Mouse (Mus musculus): Measurements from ENCODE around the gene Fhl4. TPM values are rescaled to one million over a fixed set of nuclear protein-coding genes. Genes with fewer than 3 reads are reported as not detected.

Fhl4 gene
- total RNA-seq, 2 experiments from 2014 or later: 0.79 to 1.1 TPM

Other genes with a start within 250 kb of the Fhl4 start
- 10 to 100 TPM; 19.9 to 21.2 TPM for gene Ric8b, start 184.9 kb downstream of the Fhl4 start, total RNA-seq (2021)
- 10 to 100 TPM; 33.1 to 33.4 TPM for gene Tmem263, start 132 bp upstream of the Fhl4 start, total RNA-seq (2021)
- gene Mterf2, start 25.5 kb upstream of the Fhl4 start, total RNA-seq (2021): 1 to 10 TPM; 7.2 to 9.0 TPM
- 10 to 100 TPM; 19.6 to 22.2 TPM for gene Cry1, start 82.6 kb upstream of the Fhl4 start, total RNA-seq (2021)

All from heart, postnatal 4 days (tissue).